ENCODE assay signal across 9 mouse cellular contexts in genomic region chr9:40982480-40982879, GRCm38 (mm10). TPM values are rescaled to one million over a fixed set of nuclear protein-coding genes. Genes with fewer than 3 reads are reported as not detected.
DNase-seq lines count a peak whose midpoint lies in the region; TF ChIP-seq lines count a peak whose summit lies in the region.
"Had no signal": no experiment of that assay in that cellular context is flagged by ENCODE, and none has a peak within 500 bp of the region (broad histone marks: within the 10 kb centered on the region; RNA-seq: fewer than 3 reads in every experiment).

No protein-coding gene starts in this region.

- H3K4me1 ChIP-seq in embryonic fibroblast, embryonic 13.5 days (ENCODE audit: control insufficient read depth, insufficient read depth, low read length) = no peaks in the 10 kb centered on the region

- peak; percentile 56 for DNase-seq in embryo, embryonic 10 days (ENCODE audit: low spot score)
- DNase-seq in embryo, embryonic 9.5 days (ENCODE audit: extremely low spot score) = no peak
- DNase-seq in left cerebral cortex, postnatal 25 days (ENCODE audit: low spot score in 2 of 2) = peak; percentile 35 to 37
- DNase-seq in left cerebral cortex, adult 11 months (ENCODE audit: low spot score) = no peak
- DNase-seq in NIH3T3 (ENCODE audit: low read depth) = peak; percentile 20
- no peak for DNase-seq in thymus, adult 18-20 months
- DNase-seq in urinary bladder, adult 2 months (ENCODE audit: low spot score) = no peak

- no peak overlapping the region for H3K4me3 ChIP-seq in embryonic fibroblast, embryonic 13.5 days (ENCODE audit: insufficient read depth, low read length)

- TF ChIP-seq CTCF in embryonic fibroblast, embryonic 13.5 days (IDR thresholded peaks at IDR 0.05; ENCODE audit: borderline replicate concordance, insufficient read depth, low read length) = peak; percentile 31; the same call in 1 of the 2 replicates

- TF ChIP-seq POLR2A in embryonic fibroblast, embryonic 13.5 days (IDR thresholded peaks at IDR 0.05; ENCODE audit: low read depth, low read length) = no peak

- no peak overlapping the region for H3K27ac ChIP-seq in embryonic fibroblast, embryonic 13.5 days (ENCODE audit: insufficient read depth, low read length)

- intact Hi-C loops in left cerebral cortex, postnatal 25 days (cut with DNase I) = loop anchor here (1.0 kb wide), 1 partner anchor 146 kb away; no protein-coding TSS in a partner anchor

RNA-seq across cellular contexts. Expression of gene Jhy, which starts 18.6 kb away (rescaled TPM):
- total RNA-seq in left cerebral cortex, postnatal 25 days (2021) = under 1 TPM; 0.64 to 0.99 TPM
- not detected in 2 replicates for polyA plus RNA-seq in embryonic fibroblast, embryonic 13.5 days (2011; ENCODE audit: insufficient read length, low read depth, missing spikeins)
- polyA plus RNA-seq in urinary bladder, adult 2 months (2012; rRNA removed) = not detected in 2 replicates
- total RNA-seq: neutrophil, adult 5-6 weeks had no signal

RNA-seq across cellular contexts. Expression of gene Crtam, which starts 21.9 kb away (rescaled TPM):
- not detected for total RNA-seq in left cerebral cortex, postnatal 25 days (2021)
- polyA plus RNA-seq in embryonic fibroblast, embryonic 13.5 days (2011; ENCODE audit: insufficient read length, low read depth, missing spikeins) = not detected in 2 replicates
- polyA plus RNA-seq in urinary bladder, adult 2 months (2012; rRNA removed) = 0.08 and 0.10 TPM in 2 replicates

Comparison
In these comparisons a context has a peak if more than half of its experiments do, and no peak if none do; other contexts are left out.
1. DNase-seq: peak in embryo, embryonic 10 days (single experiment), left cerebral cortex, postnatal 25 days (2 of 2) and NIH3T3 (single experiment); none in embryo, embryonic 9.5 days (single experiment), left cerebral cortex, adult 11 months (single experiment), thymus, adult 18-20 months (0 of 2) and urinary bladder, adult 2 months (single experiment).